Mouse (Mus musculus) activated CD4-positive, CD25-positive, alpha-beta regulatory T cell, adult 4 months (primary cell): ENCODE results near the gene Itih5. TPM values are rescaled to one million over a fixed set of nuclear protein-coding genes. Genes with fewer than 3 reads are reported as not detected.
A peak's percentile ranks its signal among the peaks of the same experiment; 100 is the strongest.

Source experiments
- ATAC-seq: one replicate; pipeline ENCODE4 v1.8.0; 2017
- polyA plus RNA-seq, 2 experiments: library from polyadenylated mRNA; unstranded; fragments of 100-300 nt; shearing (Covaris generic); gene quantifications; one replicate each; pipeline ENCODE4 v1.2.1; 2017

Itih5 gene
- 10 to 100 TPM in 1 of 2 experiments, 1 to 10 TPM in 1; 9.0 to 15.4 TPM for polyA plus RNA-seq

GRCm38 (mm10) chr2:10153201-10154075, at the start of gene Itih5:
Gene Itih5 (plus strand): TSS chr2:10153571.
- ATAC-seq, result peak; percentile 53

GRCm38 (mm10) chr2:10108535-10109189, 44.7 kb upstream of the Itih5 start:
- no peak for ATAC-seq

- ATAC-seq, result no peak
Measured at GRCm38 (mm10) chr2:10118751-10119150, 34.6 kb upstream of the Itih5 start.

- no peak for ATAC-seq
Measured at GRCm38 (mm10) chr2:10119276-10119675, 34.1 kb upstream of the Itih5 start.

- no peak for ATAC-seq
Measured at GRCm38 (mm10) chr2:10121826-10122225, 31.5 kb upstream of the Itih5 start.

GRCm38 (mm10) chr2:10126122-10126521, 27.2 kb upstream of the Itih5 start:
- ATAC-seq, result no peak

- ATAC-seq, result no peak
Measured at GRCm38 (mm10) chr2:10127471-10127870, 25.9 kb upstream of the Itih5 start.

- ATAC-seq, result no peak
Measured at GRCm38 (mm10) chr2:10128571-10128970, 24.8 kb upstream of the Itih5 start.

- no peak for ATAC-seq
Measured at GRCm38 (mm10) chr2:10130341-10130990, 22.9 kb upstream of the Itih5 start.

GRCm38 (mm10) chr2:10131296-10131695, 22.1 kb upstream of the Itih5 start, which contains the start of gene Itih2:
Gene Itih2 (minus strand): TSS chr2:10131396.
- no peak for ATAC-seq

- ATAC-seq, result no peak
Measured at GRCm38 (mm10) chr2:10132128-10132527, 21.2 kb upstream of the Itih5 start.

- no peak for ATAC-seq
Measured at GRCm38 (mm10) chr2:10133941-10134340, 19.4 kb upstream of the Itih5 start.

GRCm38 (mm10) chr2:10137320-10137719, 16.1 kb upstream of the Itih5 start:
- ATAC-seq, result no peak

- no peak for ATAC-seq
Measured at GRCm38 (mm10) chr2:10140456-10140855, 12.9 kb upstream of the Itih5 start.

- ATAC-seq, result peak; percentile 100
Measured at GRCm38 (mm10) chr2:10142472-10143454, 10.6 kb upstream of the Itih5 start.

GRCm38 (mm10) chr2:10145514-10145913, 7.9 kb upstream of the Itih5 start:
- no peak for ATAC-seq

- ATAC-seq, result no peak
Measured at GRCm38 (mm10) chr2:10147176-10147575, 6.2 kb upstream of the Itih5 start.

- peak; percentile 60 for ATAC-seq
Measured at GRCm38 (mm10) chr2:10152590-10152989, 781 bp upstream of the Itih5 start.

- no peak for ATAC-seq
Measured at GRCm38 (mm10) chr2:10157184-10157583, 3.8 kb downstream of the Itih5 start.

GRCm38 (mm10) chr2:10162011-10162410, 8.6 kb downstream of the Itih5 start:
- no peak for ATAC-seq

- no peak for ATAC-seq
Measured at GRCm38 (mm10) chr2:10166635-10167034, 13.3 kb downstream of the Itih5 start.

GRCm38 (mm10) chr2:10167283-10167682, 13.9 kb downstream of the Itih5 start:
- ATAC-seq, result no peak
